Mouse (Mus musculus) lung, postnatal 4 days (tissue): ENCODE measurements around the gene Olfr1467.

Experiments used
- DNase-seq, 2 experiments: peaks; one replicate each; pipeline ENCODE4 v3.0.0; 2021

The Olfr1467 gene

GRCm38 (mm10) chr19:13361936-13362335 lies at the start of gene Olfr1467:
Gene Olfr1467 (plus strand): TSS chr19:13362236.
- no peak for DNase-seq

GRCm38 (mm10) chr19:13315441-13315840 lies 46.6 kb upstream of the Olfr1467 start, which contains the start of gene Olfr1465:
Gene Olfr1465 (minus strand): TSS chr19:13315541.
- DNase-seq, result no peak

GRCm38 (mm10) chr19:13338562-13338961 lies 23.5 kb upstream of the Olfr1467 start, which contains the start of gene Olfr1466:
Gene Olfr1466 (plus strand): TSS chr19:13338862.
- DNase-seq, result no peak

GRCm38 (mm10) chr19:13407549-13407948 lies 45.5 kb downstream of the Olfr1467 start, which contains the start of gene Olfr1469:
Gene Olfr1469 (plus strand): TSS chr19:13407849.
- DNase-seq, result no peak
